Mouse (Mus musculus): Measurements from ENCODE around the gene Stk4. TPM values are rescaled to one million over a fixed set of nuclear protein-coding genes. Genes with fewer than 3 reads are reported as not detected.

Stk4 gene
- total and polyA plus RNA-seq, 3 experiments: 51.4 to 77.5 (median 64.4) TPM

DNA sequence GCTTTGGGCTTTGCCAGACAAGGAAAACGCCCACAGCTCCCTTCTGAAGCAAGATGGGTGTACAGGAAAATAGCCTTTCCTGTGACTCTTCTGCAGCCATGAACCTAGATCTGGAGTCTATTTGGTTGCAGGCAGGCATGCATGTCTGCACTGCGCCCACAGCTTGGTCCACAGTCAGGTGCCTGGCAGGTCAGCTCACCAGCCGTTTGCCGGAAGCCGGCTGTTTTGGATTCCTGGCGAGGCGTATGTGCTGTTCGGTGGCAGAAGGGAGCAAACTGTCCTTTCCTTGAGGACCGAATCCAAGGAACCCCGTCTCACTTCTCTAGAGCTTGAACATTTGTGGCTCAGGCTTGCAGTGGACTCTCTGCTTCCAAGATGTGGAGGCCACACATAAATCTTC is 83.9 kb downstream of the Stk4 start:
- DNase-seq (ENCODE audit: extremely low read depth): no peak
- H3K27me3 ChIP-seq (replicated peaks): no peaks in the 10 kb centered on the region
- H3K79me2 ChIP-seq (replicated peaks; ENCODE audit: control insufficient read depth, extremely low read depth, insufficient read depth, poor library complexity, severe bottlenecking): no peaks in the 10 kb centered on the region
- dilution Hi-C loops (cut with MboI; ENCODE audit: extremely low pct_ligation_motif_present, extremely low pct_unique_long_range_greater_than_20kb, low sequenced_read_pairs): no loop called here
- H3K4me3 ChIP-seq (replicated peaks in 1 of 3; ENCODE audit: low read depth in 2 of 3, low read length in 2 of 3, poor library complexity in 1 of 3): no peak overlapping the region
- H3K9me3 ChIP-seq (replicated peaks; ENCODE audit: low read length): no peaks in the 10 kb centered on the region
- peaks cover 0 to 3% of the 10 kb centered on the region in 2 experiments; a peak in 1 of 4 replicates for H3K4me1 ChIP-seq (ENCODE audit: control insufficient read depth in 1 of 2, insufficient read depth in 2 of 2)
- H3K4me2 ChIP-seq (ENCODE audit: insufficient read depth, low read depth, poor library complexity, severe bottlenecking): no peak overlapping the region
- TF ChIP-seq ELF1 (IDR thresholded peaks at IDR 0.05; ENCODE audit: low read depth, low read length) (no peak), CTCF (conservative IDR thresholded peaks at IDR 0.05 in 1 of 2, IDR thresholded peaks at IDR 0.05 in 1 of 2; ENCODE audit: low read depth in 2 of 2, low read length in 2 of 2) (no peak), MXI1 (IDR thresholded peaks at IDR 0.05; ENCODE audit: low read depth, low read length) (no peak), ZC3H11A (IDR thresholded peaks at IDR 0.05; ENCODE audit: low read depth, low read length) (no peak), MYC (IDR thresholded peaks at IDR 0.05; ENCODE audit: low read depth, low read length) (no peak), BHLHE40 (IDR thresholded peaks at IDR 0.05; ENCODE audit: low read depth, low read length) (no peak), IRF4 (IDR thresholded peaks at IDR 0.05; ENCODE audit: low read depth, low read length) (no peak), MEF2A (IDR thresholded peaks at IDR 0.05; ENCODE audit: borderline replicate concordance, low read depth, low read length) (no peak), KAT2A (IDR thresholded peaks at IDR 0.05; ENCODE audit: insufficient replicate concordance, low read length) (no peak), RAD21 (IDR thresholded peaks at IDR 0.05; ENCODE audit: low read depth, low read length) (no peak), PAX5 (IDR thresholded peaks at IDR 0.05; ENCODE audit: low read length) (no peak), POLR2A (IDR thresholded peaks at IDR 0.05; ENCODE audit: low read depth, low read length) (no peak), ETS1 (conservative IDR thresholded peaks at IDR 0.05; ENCODE audit: low read depth, low read length) (no peak), USF2 (conservative IDR thresholded peaks at IDR 0.05; ENCODE audit: low read depth, low read length) (no peak), E2F4 (IDR thresholded peaks at IDR 0.05; ENCODE audit: insufficient replicate concordance, low read depth, low read length) (no peak), RCOR1 (conservative IDR thresholded peaks at IDR 0.05; ENCODE audit: low read depth, low read length) (no peak)
- H3K27ac ChIP-seq (ENCODE audit: insufficient read depth, low read depth): no peak overlapping the region
- in situ Hi-C loops (cut with MboI; ENCODE audit: low pct_ligation_motif_present, low pct_unique_long_range_greater_than_20kb, low sequenced_read_pairs): no loop called here
- no peak overlapping the region for H3K9ac ChIP-seq (ENCODE audit: insufficient read depth, low read depth)
- peaks cover 67 to 89% of the 10 kb centered on the region in 2 experiments for H3K36me3 ChIP-seq (replicated peaks in 1 of 2; ENCODE audit: control insufficient read depth in 1 of 2, insufficient read depth in 1 of 2, low read length in 1 of 2)

DNA sequence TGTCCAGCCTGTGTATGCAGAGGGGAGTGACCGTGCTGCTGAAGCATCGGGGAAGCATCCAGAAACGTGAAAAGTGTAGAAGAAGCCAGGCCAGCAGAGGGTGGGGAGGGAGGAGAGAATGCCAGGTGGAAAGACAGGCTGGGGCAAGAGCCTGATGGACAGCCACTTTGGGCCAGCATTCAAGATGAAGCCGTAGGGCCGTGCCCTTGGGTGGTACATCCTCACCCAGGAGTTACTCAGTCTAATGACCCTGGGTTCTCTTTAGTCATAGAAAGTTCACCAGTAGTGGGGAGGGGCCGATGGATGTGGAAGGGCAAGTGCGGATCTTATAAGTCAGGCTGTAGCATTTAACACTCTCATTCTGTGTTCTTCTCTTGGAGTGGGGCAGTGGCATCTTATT is 86.0 kb downstream of the Stk4 start:
- Histone ChIP-seq H3K9ac (ENCODE audit: insufficient read depth, low read depth) (no peak overlapping the region), H3K27ac (ENCODE audit: insufficient read depth, low read depth) (no peak overlapping the region), H3K36me3 (replicated peaks in 1 of 2; ENCODE audit: control insufficient read depth in 1 of 2, insufficient read depth in 1 of 2, low read length in 1 of 2) (peaks cover 46 to 73% of the 10 kb centered on the region in 2 experiments), H3K79me2 (replicated peaks; ENCODE audit: control insufficient read depth, extremely low read depth, insufficient read depth, poor library complexity, severe bottlenecking) (no peaks in the 10 kb centered on the region), H3K4me2 (ENCODE audit: insufficient read depth, low read depth, poor library complexity, severe bottlenecking) (no peak overlapping the region), H3K4me1 (ENCODE audit: control insufficient read depth in 1 of 2, insufficient read depth in 2 of 2) (no peaks in the 10 kb centered on the region), H3K9me3 (replicated peaks; ENCODE audit: low read length) (no peaks in the 10 kb centered on the region), H3K27me3 (replicated peaks) (no peaks in the 10 kb centered on the region), H3K4me3 (replicated peaks in 1 of 3; ENCODE audit: low read depth in 2 of 3, low read length in 2 of 3, poor library complexity in 1 of 3) (no peak overlapping the region)
- TF ChIP-seq ZMIZ1 (IDR thresholded peaks at IDR 0.05; ENCODE audit: low read depth, low read length): no peak
- TF ChIP-seq IRF4 (IDR thresholded peaks at IDR 0.05; ENCODE audit: low read depth, low read length): no peak
- no peak for TF ChIP-seq MAZ (IDR thresholded peaks at IDR 0.05; ENCODE audit: low read depth, low read length)
- no peak for TF ChIP-seq ZKSCAN1 (IDR thresholded peaks at IDR 0.05; ENCODE audit: borderline replicate concordance, low read depth, low read length)
- TF ChIP-seq CTCF (conservative IDR thresholded peaks at IDR 0.05 in 1 of 2, IDR thresholded peaks at IDR 0.05 in 1 of 2; ENCODE audit: low read depth in 2 of 2, low read length in 2 of 2): no peak
- 0 out of 2 replicates have a peak, but pooled peaks have one; percentile 27 for TF ChIP-seq POLR2AphosphoS2 (IDR thresholded peaks at IDR 0.05; ENCODE audit: low read depth, low read length)
- no peak for DNase-seq (ENCODE audit: extremely low read depth)
- dilution Hi-C loops (cut with MboI; ENCODE audit: extremely low pct_ligation_motif_present, extremely low pct_unique_long_range_greater_than_20kb, low sequenced_read_pairs): no loop called here
- in situ Hi-C loops (cut with MboI; ENCODE audit: low pct_ligation_motif_present, low pct_unique_long_range_greater_than_20kb, low sequenced_read_pairs): no loop called here
